Mouse (Mus musculus): ENCODE data around the gene Vmn2r115. TPM values are rescaled to one million over a fixed set of nuclear protein-coding genes. Genes with fewer than 3 reads are reported as not detected.

The Vmn2r115 gene
- polyA plus RNA-seq (2015; fragmentation: Nextera tagmentation; extraction: Ambion mirVana) = not detected in 2 replicates

GRCm38 (mm10) chr17:23343441-23343840 is at the start of gene Vmn2r115:
Vmn2r115 (plus strand) TSS chr17:23343741.

DNA sequence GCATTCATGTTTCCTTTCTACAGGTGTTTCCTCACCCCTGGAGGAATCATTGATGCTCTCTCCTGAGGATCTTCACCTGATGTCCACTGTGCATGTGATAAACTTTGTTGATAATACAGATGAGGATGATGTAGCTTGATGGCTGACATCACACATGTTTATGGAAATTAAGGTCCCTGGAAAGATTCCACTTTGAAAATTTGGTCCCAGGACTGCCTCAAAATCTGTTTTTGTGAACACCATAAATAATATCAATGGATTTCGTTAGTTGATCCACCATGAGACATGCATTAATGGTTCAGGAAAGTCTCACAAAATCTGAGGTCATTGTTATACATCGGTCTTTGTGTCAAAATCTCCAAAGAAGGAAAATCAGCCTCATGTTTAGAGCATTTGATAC is 31.1 kb upstream of the Vmn2r115 start, which contains the start of gene Vmn2r114:
TSS of gene Vmn2r114 (minus strand) at position 101 of the 400 bp plus-strand sequence.

GRCm38 (mm10) chr17:23384304-23384703 is 40.8 kb downstream of the Vmn2r115 start, which contains the start of gene Vmn2r116:
Vmn2r116 (plus strand) TSS chr17:23384604.

Other genes starting within 250 kb of the Vmn2r115 start
- 7.5 and 8.5 TPM in 2 replicates for gene Zfp40, start 150.5 kb upstream of the Vmn2r115 start, polyA plus RNA-seq (2015; fragmentation: Nextera tagmentation; extraction: Ambion mirVana)
- gene Vmn2r114, start 31.2 kb upstream of the Vmn2r115 start, polyA plus RNA-seq (2015; fragmentation: Nextera tagmentation; extraction: Ambion mirVana) = not detected in 2 replicates
- not detected in 2 replicates for gene Vmn2r116, start 40.9 kb downstream of the Vmn2r115 start, polyA plus RNA-seq (2015; fragmentation: Nextera tagmentation; extraction: Ambion mirVana)
- not detected in 2 replicates for gene Vmn2r117, start 136.0 kb downstream of the Vmn2r115 start, polyA plus RNA-seq (2015; fragmentation: Nextera tagmentation; extraction: Ambion mirVana)
- 13.5 and 13.7 TPM in 2 replicates for gene Zfp213, start 220.5 kb downstream of the Vmn2r115 start, polyA plus RNA-seq (2015; fragmentation: Nextera tagmentation; extraction: Ambion mirVana)

Data from adrenal gland, postnatal 0 days (tissue).